Comparison of ENCODE assay signal across 11 mouse cellular contexts in genomic region chr8:123135806-123136205, GRCm38 (mm10). TPM values are rescaled to one million over a fixed set of nuclear protein-coding genes. Genes with fewer than 3 reads are reported as not detected.
A peak's percentile ranks its signal among the peaks of the same experiment; 100 is the strongest.
DNase-seq lines count a peak whose midpoint lies in the region; ATAC-seq lines count a peak whose summit lies in the region.
"Had no signal": no experiment of that assay in that cellular context is flagged by ENCODE, and none has a peak within 500 bp of the region (broad histone marks: within the 10 kb centered on the region; RNA-seq: fewer than 3 reads in every experiment).

No protein-coding gene starts in this region.

- peaks cover 16% of the 10 kb centered on the region for H3K4me1 ChIP-seq in lung, embryonic 16.5 days (replicated peaks; ENCODE audit: control insufficient read depth, insufficient read depth, low read length)
- H3K4me1 ChIP-seq in forebrain, embryonic 14.5 days (ENCODE audit: control insufficient read depth, insufficient read depth, low read length): peaks cover 24% of the 10 kb centered on the region
- H3K4me1 ChIP-seq in limb, embryonic 15.5 days: peaks cover 33% of the 10 kb centered on the region
- peaks cover 29% of the 10 kb centered on the region for H3K4me1 ChIP-seq in stomach, embryonic 14.5 days (ENCODE audit: control insufficient read depth, insufficient read depth, low read length)
- H3K4me1 ChIP-seq: liver, embryonic 15.5 days had no signal

- DNase-seq in lung, postnatal 25 days (ENCODE audit: low spot score): no peak
- no peak for DNase-seq in forebrain, embryonic 14.5 days (ENCODE audit: low spot score)
- no peak for DNase-seq in thymus, postnatal 4 days
- DNase-seq in urinary bladder, postnatal 36 days (ENCODE audit: low spot score in 2 of 2): no peak
- DNase-seq: cerebellum, adult 9-11 months; spleen, adult 18-20 months; thymus, postnatal 14 days had no signal

- no peaks in the 10 kb centered on the region for H3K36me3 ChIP-seq in lung, embryonic 16.5 days (ENCODE audit: control insufficient read depth, insufficient read depth, low read length)
- no peaks in the 10 kb centered on the region for H3K36me3 ChIP-seq in forebrain, embryonic 14.5 days (ENCODE audit: control insufficient read depth, insufficient read depth, low read length)
- H3K36me3 ChIP-seq in limb, embryonic 15.5 days: no peaks in the 10 kb centered on the region
- H3K36me3 ChIP-seq in stomach, embryonic 14.5 days (ENCODE audit: control insufficient read depth, insufficient read depth, low read length): no peaks in the 10 kb centered on the region
- H3K36me3 ChIP-seq: liver, embryonic 15.5 days had no signal

- ATAC-seq in lung, embryonic 16.5 days (ENCODE audit: low read depth): no peak
- ATAC-seq in forebrain, embryonic 14.5 days: no peak
- no peak for ATAC-seq in limb, embryonic 15.5 days (ENCODE audit: insufficient number of reproducible peaks, low FRiP score, low TSS enrichment, low read depth)
- no peak for ATAC-seq in stomach, embryonic 14.5 days (ENCODE audit: insufficient number of reproducible peaks, insufficient read depth, low FRiP score, low read depth)

- 44% methylated on average over 9 of the region's 9 CpGs for WGBS in lung, embryonic 16.5 days
- 38% methylated on average over 9 of the region's 9 CpGs for WGBS in forebrain, embryonic 14.5 days
- 47% methylated on average over 9 of the region's 9 CpGs for WGBS in limb, embryonic 15.5 days
- 50% methylated on average over 9 of the region's 9 CpGs for WGBS in stomach, embryonic 14.5 days

- H3K27ac ChIP-seq in lung, embryonic 16.5 days (ENCODE audit: low read length): peak overlapping the region; percentile 15; the same call in 1 of the 2 replicates
- peak overlapping the region; percentile 58 for H3K27ac ChIP-seq in forebrain, embryonic 14.5 days (ENCODE audit: low read depth, low read length)
- H3K27ac ChIP-seq in limb, embryonic 15.5 days: peak overlapping the region; percentile 57; the same call in 1 of the 2 replicates
- peak overlapping the region; percentile 24; the same call in 1 of the 2 replicates for H3K27ac ChIP-seq in stomach, embryonic 14.5 days (ENCODE audit: low read length)
- H3K27ac ChIP-seq: liver, embryonic 15.5 days had no signal

- no peak overlapping the region for H3K9ac ChIP-seq in lung, embryonic 16.5 days (ENCODE audit: low read length)
- no peak overlapping the region for H3K9ac ChIP-seq in forebrain, embryonic 14.5 days (ENCODE audit: low read length)
- H3K9ac ChIP-seq in limb, embryonic 15.5 days: no peak overlapping the region
- H3K9ac ChIP-seq in stomach, embryonic 14.5 days (replicated peaks; ENCODE audit: low read depth, low read length): no peak overlapping the region
- H3K9ac ChIP-seq: liver, embryonic 15.5 days had no signal

- peaks cover 4% of the 10 kb centered on the region; the same call in 1 of the 2 replicates for H3K9me3 ChIP-seq in lung, embryonic 16.5 days (ENCODE audit: control insufficient read depth, low read length)
- 0 out of 2 replicates have a peak, but pooled peaks cover 2% of the 10 kb centered on the region for H3K9me3 ChIP-seq in forebrain, embryonic 14.5 days (replicated peaks; ENCODE audit: control insufficient read depth, low read length)
- H3K9me3 ChIP-seq in limb, embryonic 15.5 days: no peaks in the 10 kb centered on the region
- H3K9me3 ChIP-seq in stomach, embryonic 14.5 days (ENCODE audit: control insufficient read depth, low read depth, low read length): 0 out of 2 replicates have a peak, but pooled peaks cover 3% of the 10 kb centered on the region

- no peaks in the 10 kb centered on the region for H3K27me3 ChIP-seq in lung, embryonic 16.5 days (ENCODE audit: control insufficient read depth, insufficient read depth, low read depth, low read length)
- H3K27me3 ChIP-seq in forebrain, embryonic 14.5 days (replicated peaks; ENCODE audit: control insufficient read depth, insufficient read depth, low read length): no peaks in the 10 kb centered on the region
- no peaks in the 10 kb centered on the region for H3K27me3 ChIP-seq in limb, embryonic 15.5 days
- H3K27me3 ChIP-seq in stomach, embryonic 14.5 days (ENCODE audit: control insufficient read depth, insufficient read depth, low read length): no peaks in the 10 kb centered on the region

- no peak overlapping the region for H3K4me3 ChIP-seq in lung, embryonic 16.5 days (ENCODE audit: low read length)
- no peak overlapping the region for H3K4me3 ChIP-seq in forebrain, embryonic 14.5 days (ENCODE audit: low read depth, low read length)
- no peak overlapping the region for H3K4me3 ChIP-seq in limb, embryonic 15.5 days
- no peak overlapping the region for H3K4me3 ChIP-seq in stomach, embryonic 14.5 days (ENCODE audit: low read depth, low read length)
- H3K4me3 ChIP-seq: liver, embryonic 15.5 days had no signal

- no peak overlapping the region for H3K4me2 ChIP-seq in lung, embryonic 16.5 days (ENCODE audit: low read depth, low read length)
- H3K4me2 ChIP-seq in forebrain, embryonic 14.5 days (ENCODE audit: low read length): peak overlapping the region; percentile 6; the same call in 1 of the 2 replicates
- H3K4me2 ChIP-seq in limb, embryonic 15.5 days: no peak overlapping the region
- no peak overlapping the region for H3K4me2 ChIP-seq in stomach, embryonic 14.5 days (replicated peaks; ENCODE audit: low read depth, low read length)
- H3K4me2 ChIP-seq: liver, embryonic 15.5 days had no signal

RNA-seq across cellular contexts. Expression of gene Cpne7, which starts 18.6 kb away (rescaled TPM):
- 0.73 and 0.83 TPM in 2 replicates for polyA plus RNA-seq in lung, embryonic 16.5 days (2015; fragmentation: Nextera tagmentation; extraction: Ambion mirVana)
- 1.0 and 2.7 TPM in 2 replicates for polyA plus RNA-seq in forebrain, embryonic 14.5 days (2014; fragmentation: Nextera tagmentation; extraction: Ambion mirVana)
- polyA plus RNA-seq in limb, embryonic 15.5 days (2015; fragmentation: Nextera tagmentation; extraction: Ambion mirVana): 0.84 and 1.2 TPM in 2 replicates
- 0.56 and 1.2 TPM in 2 replicates for polyA plus RNA-seq in stomach, embryonic 14.5 days (2014; fragmentation: Nextera tagmentation; extraction: Ambion mirVana)

RNA-seq across cellular contexts. Expression of gene Sult5a1, which starts 22.3 kb away (rescaled TPM):
- 21.2 and 24.7 TPM in 2 replicates for polyA plus RNA-seq in lung, embryonic 16.5 days (2015; fragmentation: Nextera tagmentation; extraction: Ambion mirVana)
- 0.33 and 0.93 TPM in 2 replicates for polyA plus RNA-seq in forebrain, embryonic 14.5 days (2014; fragmentation: Nextera tagmentation; extraction: Ambion mirVana)
- 41.0 and 41.7 TPM in 2 replicates for polyA plus RNA-seq in limb, embryonic 15.5 days (2015; fragmentation: Nextera tagmentation; extraction: Ambion mirVana)
- polyA plus RNA-seq in stomach, embryonic 14.5 days (2014; fragmentation: Nextera tagmentation; extraction: Ambion mirVana): 20.4 and 23.9 TPM in 2 replicates

RNA-seq across cellular contexts. Expression of gene Rpl13, which starts 33.7 kb away (rescaled TPM):
- polyA plus RNA-seq in lung, embryonic 16.5 days (2015; fragmentation: Nextera tagmentation; extraction: Ambion mirVana): 1,316 and 1,484 TPM in 2 replicates
- polyA plus RNA-seq in forebrain, embryonic 14.5 days (2014; fragmentation: Nextera tagmentation; extraction: Ambion mirVana): 1,075 and 1,254 TPM in 2 replicates
- polyA plus RNA-seq in limb, embryonic 15.5 days (2015; fragmentation: Nextera tagmentation; extraction: Ambion mirVana): 1,386 and 1,581 TPM in 2 replicates
- 1,772 and 1,775 TPM in 2 replicates for polyA plus RNA-seq in stomach, embryonic 14.5 days (2014; fragmentation: Nextera tagmentation; extraction: Ambion mirVana)

RNA-seq across cellular contexts. Expression of gene Dpep1, which starts 50.2 kb away (rescaled TPM):
- 15.4 and 20.9 TPM in 2 replicates for polyA plus RNA-seq in lung, embryonic 16.5 days (2015; fragmentation: Nextera tagmentation; extraction: Ambion mirVana)
- not detected in 2 replicates for polyA plus RNA-seq in forebrain, embryonic 14.5 days (2014; fragmentation: Nextera tagmentation; extraction: Ambion mirVana)
- polyA plus RNA-seq in limb, embryonic 15.5 days (2015; fragmentation: Nextera tagmentation; extraction: Ambion mirVana): 6.9 and 9.0 TPM in 2 replicates
- polyA plus RNA-seq in stomach, embryonic 14.5 days (2014; fragmentation: Nextera tagmentation; extraction: Ambion mirVana): 1.1 and 1.7 TPM in 2 replicates

Comparison
In these comparisons a context has a peak if more than half of its experiments do, and no peak if none do; other contexts are left out.
1. RNA of gene Sult5a1, which starts 22.3 kb away (polyA plus RNA-seq): 41.0 to 41.7 TPM in limb, embryonic 15.5 days, 20.4 to 23.9 TPM in stomach, embryonic 14.5 days and 21.2 to 24.7 TPM in lung, embryonic 16.5 days; 0.33 to 0.93 TPM in forebrain, embryonic 14.5 days; every median in the first group is over 10 times any median in the second.
2. Peak in every context shown above with its lines, with median percentiles within 50 percentile points of each other: H3K27ac ChIP-seq.